Mouse (Mus musculus): Measurements from ENCODE around the gene Kank4.

- TF ChIP-seq GATA1 (IDR thresholded peaks at IDR 0.05; ENCODE audit: low read length), result no peak
- no peak for TF ChIP-seq TAL1 (IDR thresholded peaks at IDR 0.05; ENCODE audit: low read length)
Measured at GRCm38 (mm10) chr4:98754456-98754855, 62.9 kb downstream of the Kank4 start.

Measured in erythroblast, embryonic 14.5 days (primary cell).